Mouse (Mus musculus) limb, embryonic 14.5 days (tissue): ENCODE data around the gene Zscan5b. TPM values are rescaled to one million over a fixed set of nuclear protein-coding genes. Genes with fewer than 3 reads are reported as not detected.
"Not testable (repeated sequence)": the region's sequence is repeated elsewhere in the genome, so short reads cannot be mapped to it uniquely, and the experiment has no call there.

Source experiments
- ATAC-seq: fragments of 200-750 bp; cut with Nextera tagmentation; 2 replicates; pipeline ENCODE4 v1.8.0; 2017; ENCODE audit warnings: low read depth, moderate number of reproducible peaks, moderate TSS enrichment; ENCODE audit not compliant: low FRiP score
- DNase-seq: peaks from one replicate; pipeline ENCODE4 v3.0.0-alpha.2; 2015; ENCODE audit warnings: low spot score
- H3K27ac ChIP-seq: fragments of 300-500 bp; sonication (generic); replicated peaks from 2 replicates; pipeline ENCODE4 v1.5.1; 2014; ENCODE audit warnings: low read depth, mild to moderate bottlenecking, low read length, moderate library complexity, mixed read lengths
- H3K27me3 ChIP-seq: fragments of 300-500 bp; sonication (generic); 2 replicates; pipeline ENCODE4 v1.6.1; 2014; ENCODE audit warnings: low read length, mixed read lengths; ENCODE audit not compliant: control insufficient read depth, insufficient read depth
- H3K36me3 ChIP-seq: fragments of 300-500 bp; sonication (generic); 2 replicates; pipeline ENCODE4 v1.6.1; 2014; ENCODE audit warnings: mild to moderate bottlenecking, low read length, moderate library complexity, mixed read lengths; ENCODE audit not compliant: control insufficient read depth, insufficient read depth
- H3K4me1 ChIP-seq: fragments of 300-500 bp; sonication (generic); 2 replicates; pipeline ENCODE4 v1.6.1; 2014; ENCODE audit warnings: antibody characterized with exemption, low read length, mixed read lengths; ENCODE audit not compliant: control insufficient read depth, insufficient read depth
- H3K4me2 ChIP-seq: fragments of 300-500 bp; sonication (generic); replicated peaks from 2 replicates; pipeline ENCODE4 v1.6.1; 2014; ENCODE audit warnings: low read depth, mild to moderate bottlenecking, low read length, moderate library complexity; ENCODE audit not compliant: severe bottlenecking
- H3K4me3 ChIP-seq: fragments of 300-500 bp; sonication (generic); replicated peaks from 2 replicates; pipeline ENCODE4 v1.5.1; 2014; ENCODE audit warnings: low read length
- H3K9ac ChIP-seq: fragments of 300-500 bp; sonication (generic); 2 replicates; pipeline ENCODE4 v1.6.1; 2014; ENCODE audit warnings: mild to moderate bottlenecking, low read depth, low read length, moderate library complexity; ENCODE audit not compliant: severe bottlenecking
- H3K9me3 ChIP-seq: fragments of 300-500 bp; sonication (generic); 2 replicates; pipeline ENCODE4 v1.6.1; 2016; ENCODE audit warnings: low read length; ENCODE audit not compliant: control insufficient read depth
- POLR2A ChIP-seq: fragments of 200-500 bp; IDR thresholded peaks from 2 replicates; pipeline ENCODE4 v1.8.0; 2012; ENCODE audit warnings: inconsistent platforms, mild to moderate bottlenecking, moderate library complexity, borderline replicate concordance; ENCODE audit not compliant: insufficient read depth, insufficient read length; ENCODE audit errors: extremely low read depth
- whole genome bisulfite sequencing: fragments of 180-500 bp; shearing (Covaris S2); extraction: QIAGEN DNeasy Blood & Tissue Kit; methylation state at CpG from one replicate; pipeline ENCODE4 v1.1.7; 2014; 5-methylcytosine and 5-hydroxymethylcytosine counted together
- polyA plus RNA-seq, 2 experiments: library from polyadenylated mRNA; depleted of rRNA in 1 of 2; stranded (reverse) in 1 of 2; unstranded in 1 of 2; fragments of >200 nt; fragmentation: Nextera tagmentation in 1 of 2; extraction: Ambion mirVana in 1 of 2; gene quantifications; 2 replicates each; pipeline versions ENCODE4 v1.2.1 to v1.2.3; 2012 to 2014

Gene Zscan5b
- polyA plus RNA-seq (2012; rRNA removed), result not detected in 2 replicates
- polyA plus RNA-seq (2014; fragmentation: Nextera tagmentation; extraction: Ambion mirVana), result not detected in 2 replicates

GRCm38 (mm10) chr7:6221978-6222377 is at the start of gene Zscan5b:
Gene Zscan5b (plus strand): TSS chr7:6222278.
- Histone ChIP-seq H3K27me3 (no peaks in the 10 kb centered on the region), H3K4me2 (no peak within 1 kb of the TSS), H3K4me3 (no peak within 1 kb of the TSS), H3K36me3 (no peaks in the 10 kb centered on the region), H3K9ac (no peak within 1 kb of the TSS), H3K27ac (no peak within 1 kb of the TSS), H3K9me3 (no peaks in the 10 kb centered on the region), H3K4me1 (no peaks in the 10 kb centered on the region)
- no peak for TF ChIP-seq POLR2A
- 91% methylated on average over 12 of the region's 12 CpGs for WGBS
- no peak for ATAC-seq
- DNase-seq, result no peak

GRCm38 (mm10) chr7:6172674-6173244 is 49.3 kb upstream of the Zscan5b start:
- no peaks in the 10 kb centered on the region for H3K9me3 ChIP-seq
- under 1% methylated on average over 27 of the region's 28 CpGs for WGBS
- peak; percentile 25 for ATAC-seq

GRCm38 (mm10) chr7:6173872-6174271 is 48.2 kb upstream of the Zscan5b start:
- peaks cover 6% of the 10 kb centered on the region; the same call in 1 of the 2 replicates for H3K4me1 ChIP-seq
- H3K27ac ChIP-seq, result no peak overlapping the region
- no peak for TF ChIP-seq POLR2A
- H3K4me2 ChIP-seq, result no peak overlapping the region
- peaks cover 12% of the 10 kb centered on the region for H3K36me3 ChIP-seq
- no peak for ATAC-seq
- no peak for DNase-seq
- H3K9me3 ChIP-seq, result no peaks in the 10 kb centered on the region
- H3K4me3 ChIP-seq, result no peak overlapping the region
- no peaks in the 10 kb centered on the region for H3K27me3 ChIP-seq
- 88% methylated on average over 8 of the region's 8 CpGs for WGBS
- H3K9ac ChIP-seq, result no peak overlapping the region

More at GRCm38 (mm10) chr7:6172674-6173244, 49.3 kb upstream of the Zscan5b start:
- Histone ChIP-seq H3K36me3 (peaks cover 11% of the 10 kb centered on the region), H3K27ac (peak overlapping the region; percentile 43; the same call in 1 of the 2 replicates), H3K9ac (peak overlapping the region; percentile 75), H3K4me2 (peak overlapping the region; percentile 72), H3K27me3 (no peaks in the 10 kb centered on the region), H3K4me1 (peaks cover 6% of the 10 kb centered on the region; the same call in 1 of the 2 replicates), H3K4me3 (peak overlapping the region; percentile 71)
- TF ChIP-seq POLR2A, result no peak
- no peak for DNase-seq

- ATAC-seq, H3K9ac ChIP-seq, H3K27ac ChIP-seq, H3K4me1 ChIP-seq, H3K9me3 ChIP-seq, H3K4me2 ChIP-seq, DNase-seq, H3K27me3 ChIP-seq, H3K4me3 ChIP-seq: not testable (repeated sequence)
- 90% methylated on average over 9 of the region's 9 CpGs for WGBS
- peaks cover 14% of the 10 kb centered on the region for H3K36me3 ChIP-seq
Observed at GRCm38 (mm10) chr7:6174365-6174987, 47.6 kb upstream of the Zscan5b start.

- Histone ChIP-seq H3K4me3 (no peak overlapping the region), H3K36me3 (peaks cover 28% of the 10 kb centered on the region), H3K9me3 (no peaks in the 10 kb centered on the region), H3K4me2 (no peak overlapping the region), H3K27me3 (no peaks in the 10 kb centered on the region), H3K27ac (no peak overlapping the region), H3K9ac (no peak overlapping the region), H3K4me1 (no peaks in the 10 kb centered on the region)
- no peak for TF ChIP-seq POLR2A
- ATAC-seq (no peak), DNase-seq (no peak)
Observed at GRCm38 (mm10) chr7:6179013-6179412, 43.1 kb upstream of the Zscan5b start.
